In genomic region chr14:117831731-117832130, GRCm38 (mm10) we compare ENCODE assay signal across 9 mouse cellular contexts.
DNase-seq lines count a peak whose midpoint lies in the region; ATAC-seq and TF ChIP-seq lines count a peak whose summit lies in the region.
"Had no signal": no experiment of that assay in that cellular context is flagged by ENCODE, and none has a peak within 500 bp of the region (broad histone marks: within the 10 kb centered on the region; RNA-seq: fewer than 3 reads in every experiment).

No protein-coding gene starts in this region.

- H3K4me3 ChIP-seq in heart, adult 2 months = no peak overlapping the region
- no peak overlapping the region for H3K4me3 ChIP-seq in heart, embryonic 12.5 days
- no peak overlapping the region for H3K4me3 ChIP-seq in hindbrain, postnatal 0 days (ENCODE audit: low read length)
- H3K4me3 ChIP-seq: embryonic facial prominence, embryonic 12.5 days had no signal

- TF ChIP-seq EP300 in heart, adult 2 months (IDR thresholded peaks at IDR 0.05; ENCODE audit: insufficient read depth, low read depth, low read length) = no peak

- H3K9me3 ChIP-seq in heart, embryonic 12.5 days (replicated peaks) = no peaks in the 10 kb centered on the region; the same call in 1 of the 2 replicates
- no peaks in the 10 kb centered on the region for H3K9me3 ChIP-seq in hindbrain, postnatal 0 days (ENCODE audit: low read length)
- H3K9me3 ChIP-seq: embryonic facial prominence, embryonic 12.5 days had no signal

- intact Hi-C loops in heart, adult 2 months (cut with DNase I) = loop anchor here (1.0 kb wide), 1 partner anchor 148 kb away; no protein-coding TSS in a partner anchor

- no peaks in the 10 kb centered on the region for H3K27me3 ChIP-seq in heart, adult 2 months (ENCODE audit: control insufficient read depth, insufficient read depth, low read length)
- 0 out of 2 replicates have a peak, but pooled peaks cover 3% of the 10 kb centered on the region for H3K27me3 ChIP-seq in heart, embryonic 12.5 days (replicated peaks)
- no peaks in the 10 kb centered on the region for H3K27me3 ChIP-seq in hindbrain, postnatal 0 days (ENCODE audit: insufficient read depth, low read length)
- H3K27me3 ChIP-seq: embryonic facial prominence, embryonic 12.5 days had no signal

- H3K4me2 ChIP-seq in heart, embryonic 12.5 days = no peak overlapping the region
- no peak overlapping the region for H3K4me2 ChIP-seq in hindbrain, postnatal 0 days (ENCODE audit: low read depth, low read length)
- H3K4me2 ChIP-seq: embryonic facial prominence, embryonic 12.5 days had no signal

- no peaks in the 10 kb centered on the region for H3K79me2 ChIP-seq in heart, adult 2 months (replicated peaks; ENCODE audit: control insufficient read depth, insufficient read depth, low read length)

- 58% methylated on average over 4 of the region's 4 CpGs for WGBS in heart, adult 2 months
- 61% methylated on average over 4 of the region's 4 CpGs for WGBS in heart, embryonic 12.5 days
- whole genome bisulfite sequencing in hindbrain, postnatal 0 days = 40% methylated on average over 4 of the region's 4 CpGs

- no peak for ATAC-seq in heart, embryonic 12.5 days (ENCODE audit: insufficient number of reproducible peaks, low FRiP score)
- 0 out of 2 replicates have a peak, but pooled peaks have one; percentile 29 for ATAC-seq in hindbrain, postnatal 0 days
- ATAC-seq in cerebellum, adult (ENCODE audit: insufficient number of reproducible peaks, low FRiP score, low TSS enrichment) = no peak

- H3K27ac ChIP-seq in heart, adult 2 months = no peak overlapping the region
- H3K27ac ChIP-seq in heart, embryonic 12.5 days (ENCODE audit: poor library complexity, severe bottlenecking) = no peak overlapping the region
- no peak overlapping the region for H3K27ac ChIP-seq in hindbrain, postnatal 0 days
- H3K27ac ChIP-seq: embryonic facial prominence, embryonic 12.5 days had no signal

- no peak overlapping the region for H3K9ac ChIP-seq in heart, adult 2 months (ENCODE audit: low read depth, low read length)
- no peak overlapping the region for H3K9ac ChIP-seq in heart, embryonic 12.5 days
- H3K9ac ChIP-seq in hindbrain, postnatal 0 days (replicated peaks; ENCODE audit: low read length) = no peak overlapping the region
- H3K9ac ChIP-seq: embryonic facial prominence, embryonic 12.5 days had no signal

- no peaks in the 10 kb centered on the region for H3K4me1 ChIP-seq in heart, adult 2 months (ENCODE audit: control insufficient read depth, insufficient read depth, low read length)
- H3K4me1 ChIP-seq in heart, embryonic 12.5 days (replicated peaks) = 0 out of 2 replicates have a peak, but pooled peaks cover 3% of the 10 kb centered on the region
- H3K4me1 ChIP-seq in hindbrain, postnatal 0 days (ENCODE audit: insufficient read depth, low read length) = no peaks in the 10 kb centered on the region
- H3K4me1 ChIP-seq: embryonic facial prominence, embryonic 12.5 days had no signal

- no peak for TF ChIP-seq POLR2A in heart, adult 2 months (IDR thresholded peaks at IDR 0.05; ENCODE audit: insufficient read depth, low read depth, low read length)

- TF ChIP-seq CTCF in heart, adult 2 months (IDR thresholded peaks at IDR 0.05) = peak; percentile 65
- peak; percentile 59 for TF ChIP-seq CTCF in hindbrain, postnatal 0 days (IDR thresholded peaks at IDR 0.05; ENCODE audit: low read depth)

- no peaks in the 10 kb centered on the region for H3K36me3 ChIP-seq in heart, adult 2 months (ENCODE audit: control insufficient read depth, insufficient read depth, low read length)
- no peaks in the 10 kb centered on the region for H3K36me3 ChIP-seq in heart, embryonic 12.5 days
- H3K36me3 ChIP-seq in hindbrain, postnatal 0 days (ENCODE audit: insufficient read depth, low read length) = no peaks in the 10 kb centered on the region
- H3K36me3 ChIP-seq: embryonic facial prominence, embryonic 12.5 days had no signal

- DNase-seq in heart, adult 2 months = peak; percentile 24 to 42
- DNase-seq in ES-CJ7 (ENCODE audit: low read depth, low spot score) = peak; percentile 27
- DNase-seq in embryo, embryonic 10 days (ENCODE audit: low spot score) = peak; percentile 40
- peak; percentile 46 for DNase-seq in hindbrain, postnatal 0 days (ENCODE audit: low spot score)
- DNase-seq in lung, postnatal 36 days = peak; percentile 29
- DNase-seq in spleen, postnatal 10 days (ENCODE audit: low spot score in 2 of 2) = no peak

Comparison
In these comparisons a context has a peak if more than half of its experiments do, and no peak if none do; other contexts are left out.
1. DNase-seq: peak in heart, adult 2 months (2 of 2), ES-CJ7 (single experiment), embryo, embryonic 10 days (single experiment), hindbrain, postnatal 0 days (single experiment) and lung, postnatal 36 days (single experiment); none in spleen, postnatal 10 days (0 of 2).